Mouse (Mus musculus) small intestine, adult 2 months (tissue): ENCODE results near the gene Lyrm1.

ENCODE experiments used
- CTCF ChIP-seq: fragments of 200-500 bp; IDR thresholded peaks from 2 replicates; pipeline ENCODE4 v1.5.1; 2012; ENCODE audit warnings: low read depth, mild to moderate bottlenecking, control low read depth, inconsistent platforms, low read length, moderate library complexity, mixed read lengths; ENCODE audit not compliant: insufficient replicate concordance, insufficient read length; ENCODE audit errors: extremely low read depth
- POLR2A ChIP-seq: fragments of 200-500 bp; IDR thresholded peaks from 2 replicates; pipeline ENCODE4 v1.6.1; 2012; ENCODE audit warnings: low read depth, mild to moderate bottlenecking, control low read depth, inconsistent platforms, low read length, moderate library complexity

DNA sequence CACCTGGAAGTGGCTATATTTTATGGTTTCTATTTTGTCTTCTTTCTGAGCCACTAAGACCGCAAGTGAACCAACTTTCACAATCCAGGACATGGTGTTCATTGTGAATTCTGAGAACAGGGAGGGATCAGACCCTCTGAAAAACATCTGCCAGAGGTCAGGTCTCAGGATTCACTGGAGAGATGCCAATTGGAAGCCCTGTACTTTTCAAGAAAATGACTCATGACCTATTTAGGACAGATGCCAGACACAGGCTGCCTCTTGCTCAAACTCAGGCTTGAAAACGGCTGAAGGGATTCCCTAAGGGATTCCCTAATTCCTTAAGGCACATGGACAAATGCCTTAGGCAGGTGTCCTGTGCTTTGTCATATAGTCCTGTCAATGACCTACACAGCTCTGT lies 65.4 kb downstream of the Lyrm1 start:
- TF ChIP-seq CTCF (no peak), POLR2A (no peak)
